Mouse (Mus musculus): Measurements from ENCODE around the gene Gsk3b. TPM values are rescaled to one million over a fixed set of nuclear protein-coding genes. Genes with fewer than 3 reads are reported as not detected.
A peak's percentile ranks its signal among the peaks of the same experiment; 100 is the strongest.

Gsk3b gene
- total and polyA plus RNA-seq, 2 experiments from 2014 or later = 31.5 to 37.4 TPM

- Histone ChIP-seq H3K36me3 (replicated peaks; ENCODE audit: control insufficient read depth, insufficient read depth, low read length) (no peaks in the 10 kb centered on the region), H3K4me1 (ENCODE audit: control insufficient read depth, insufficient read depth) (no peaks in the 10 kb centered on the region), H3K9me3 (replicated peaks; ENCODE audit: control insufficient read depth, low read length) (no peaks in the 10 kb centered on the region), H3K27me3 (ENCODE audit: control insufficient read depth, insufficient read depth, low read length) (no peaks in the 10 kb centered on the region), H3K9ac (replicated peaks; ENCODE audit: low read depth, low read length) (no peak overlapping the region), H3K4me2 (ENCODE audit: low read depth, low read length) (no peak overlapping the region), H3K4me3 (ENCODE audit: low read depth, low read length) (no peak overlapping the region), H3K27ac (ENCODE audit: low read depth) (no peak overlapping the region)
- DNase-seq (ENCODE audit: low spot score) (no peak), ATAC-seq (ENCODE audit: insufficient read depth, low read depth) (no peak)
- TF ChIP-seq EP300 (IDR thresholded peaks at IDR 0.05; ENCODE audit: low read depth) (no peak), CTCF (IDR thresholded peaks at IDR 0.05; ENCODE audit: low read depth) (no peak)
- 33% methylated on average over 6 of the region's 6 CpGs for WGBS
These were observed 200.1 kb downstream of the Gsk3b start for GRCm38 (mm10) chr16:38288851-38289250.

DNA sequence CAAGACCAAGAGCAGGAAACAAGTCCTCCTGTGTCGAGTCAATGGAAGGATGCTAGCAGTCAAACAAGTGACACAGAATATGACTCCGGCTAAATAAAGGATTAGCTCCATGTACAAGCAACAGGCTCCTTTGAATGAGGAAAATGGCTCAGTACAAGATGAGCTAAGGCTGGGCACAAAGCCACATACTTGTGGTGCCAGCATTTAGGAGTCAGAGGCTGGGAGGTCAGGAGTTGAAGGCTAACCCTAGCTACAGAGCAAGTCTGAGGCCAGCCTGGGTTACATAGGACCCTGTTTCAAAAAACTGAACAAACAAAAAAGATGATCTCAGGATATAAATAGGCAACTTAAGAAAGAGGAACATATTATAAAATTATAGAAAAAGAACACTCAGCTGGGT is 201.3 kb downstream of the Gsk3b start:
- DNase-seq (ENCODE audit: low spot score) = no peak
- ATAC-seq (ENCODE audit: insufficient read depth, low read depth) = no peak
- Histone ChIP-seq H3K9ac (replicated peaks; ENCODE audit: low read depth, low read length) (no peak overlapping the region), H3K4me2 (ENCODE audit: low read depth, low read length) (no peak overlapping the region), H3K4me1 (ENCODE audit: control insufficient read depth, insufficient read depth) (no peaks in the 10 kb centered on the region), H3K36me3 (replicated peaks; ENCODE audit: control insufficient read depth, insufficient read depth, low read length) (no peaks in the 10 kb centered on the region), H3K27me3 (ENCODE audit: control insufficient read depth, insufficient read depth, low read length) (no peaks in the 10 kb centered on the region), H3K27ac (ENCODE audit: low read depth) (no peak overlapping the region), H3K4me3 (ENCODE audit: low read depth, low read length) (no peak overlapping the region), H3K9me3 (replicated peaks; ENCODE audit: control insufficient read depth, low read length) (no peaks in the 10 kb centered on the region)
- 39% methylated on average over 2 of the region's 2 CpGs for WGBS
- TF ChIP-seq CTCF (IDR thresholded peaks at IDR 0.05; ENCODE audit: low read depth) (no peak), EP300 (IDR thresholded peaks at IDR 0.05; ENCODE audit: low read depth) (no peak)

DNA sequence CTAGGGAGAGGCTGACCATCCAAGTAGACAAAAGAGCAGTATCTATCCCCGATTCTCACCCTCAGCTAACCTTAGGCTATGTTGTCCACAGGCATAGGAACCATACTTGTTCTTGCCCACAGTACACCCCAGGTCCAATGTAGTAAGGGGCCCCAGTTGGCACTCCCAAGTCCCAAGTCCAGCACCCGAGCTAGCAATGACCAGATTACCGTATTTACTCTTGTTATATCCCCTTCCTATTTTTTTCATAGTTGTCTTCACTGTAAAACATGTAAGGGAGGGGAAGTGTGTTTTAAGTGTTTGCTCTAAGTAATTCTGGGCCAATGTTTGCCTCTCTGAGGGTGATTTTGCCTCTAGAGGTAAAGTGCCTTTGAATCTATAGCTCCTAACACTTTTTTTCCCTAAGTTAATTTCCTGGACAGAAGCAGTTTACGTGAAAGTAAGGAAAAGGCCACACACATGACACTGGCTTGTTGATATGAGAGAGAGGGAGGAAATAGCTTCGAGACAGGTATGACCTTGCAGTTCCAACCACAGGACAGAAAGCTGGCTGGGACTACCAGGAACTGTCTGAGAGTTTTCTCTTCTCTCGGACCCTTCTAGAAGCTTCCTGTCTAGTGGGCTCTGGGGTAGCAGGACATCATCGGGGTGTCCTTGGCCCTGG is 206.0 kb downstream of the Gsk3b start, which contains the start of gene Nr1i2:
Gene Nr1i2 (minus strand): TSS at position 140 of the 664 bp plus-strand sequence.
- Histone ChIP-seq H3K27me3 (ENCODE audit: control insufficient read depth, insufficient read depth, low read length) (no peaks in the 10 kb centered on the region), H3K36me3 (replicated peaks; ENCODE audit: control insufficient read depth, insufficient read depth, low read length) (no peaks in the 10 kb centered on the region), H3K27ac (ENCODE audit: low read depth) (no peak within 1 kb of the TSS), H3K9me3 (replicated peaks; ENCODE audit: control insufficient read depth, low read length) (no peaks in the 10 kb centered on the region), H3K9ac (replicated peaks; ENCODE audit: low read depth, low read length) (no peak within 1 kb of the TSS), H3K4me1 (ENCODE audit: control insufficient read depth, insufficient read depth) (no peaks in the 10 kb centered on the region), H3K4me2 (ENCODE audit: low read depth, low read length) (no peak within 1 kb of the TSS), H3K4me3 (ENCODE audit: low read depth, low read length) (no peak within 1 kb of the TSS)
- DNase-seq (ENCODE audit: low spot score) (no peak), ATAC-seq (ENCODE audit: insufficient read depth, low read depth) (no peak)
- no peak for TF ChIP-seq CTCF (IDR thresholded peaks at IDR 0.05; ENCODE audit: low read depth)
- TF ChIP-seq EP300 (IDR thresholded peaks at IDR 0.05; ENCODE audit: low read depth) = no peak
- 50% methylated on average over 7 of the region's 7 CpGs for WGBS

DNA sequence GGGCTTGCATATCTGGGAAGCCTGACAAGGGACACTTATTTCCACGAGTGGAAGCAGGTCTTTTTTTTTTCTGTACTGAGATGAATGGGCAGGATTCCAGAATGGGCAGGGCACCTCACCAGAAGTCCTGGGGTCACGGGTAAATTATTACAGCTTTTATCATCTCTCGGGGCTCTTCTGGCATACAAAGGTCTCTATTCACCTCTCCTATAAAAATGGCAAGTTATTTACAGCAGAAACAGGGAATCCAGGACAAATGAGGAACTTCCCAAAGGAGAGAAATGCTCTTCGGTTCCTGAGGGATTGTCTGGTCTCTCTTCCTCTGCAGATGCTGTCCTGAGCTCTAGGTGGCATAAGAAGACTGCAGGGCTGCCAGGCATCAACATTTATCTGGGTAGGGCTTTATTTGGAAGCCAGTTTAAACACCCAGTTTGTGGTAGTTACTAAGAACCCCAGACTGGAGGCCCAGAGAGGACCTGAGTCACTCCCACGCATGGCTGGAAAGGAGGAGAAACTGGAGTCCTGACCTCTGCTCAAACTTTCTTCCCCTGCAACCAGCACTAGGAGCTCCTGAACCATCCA is 206.6 kb downstream of the Gsk3b start:
- Histone ChIP-seq H3K27me3 (ENCODE audit: control insufficient read depth, insufficient read depth, low read length) (no peaks in the 10 kb centered on the region), H3K4me1 (ENCODE audit: control insufficient read depth, insufficient read depth) (no peaks in the 10 kb centered on the region), H3K27ac (ENCODE audit: low read depth) (no peak overlapping the region), H3K9ac (replicated peaks; ENCODE audit: low read depth, low read length) (no peak overlapping the region), H3K4me3 (ENCODE audit: low read depth, low read length) (no peak overlapping the region), H3K36me3 (replicated peaks; ENCODE audit: control insufficient read depth, insufficient read depth, low read length) (no peaks in the 10 kb centered on the region), H3K4me2 (ENCODE audit: low read depth, low read length) (no peak overlapping the region), H3K9me3 (replicated peaks; ENCODE audit: control insufficient read depth, low read length) (no peaks in the 10 kb centered on the region)
- 30% methylated on average over 5 of the region's 5 CpGs for WGBS
- DNase-seq (ENCODE audit: low spot score) (no peak), ATAC-seq (ENCODE audit: insufficient read depth, low read depth) (no peak)
- peak; percentile 55 for TF ChIP-seq CTCF (IDR thresholded peaks at IDR 0.05; ENCODE audit: low read depth)
- TF ChIP-seq EP300 (IDR thresholded peaks at IDR 0.05; ENCODE audit: low read depth) = no peak

Other genes with a start within 250 kb of the Gsk3b start
- 3.7 and 8.4 TPM in 2 replicates for gene Gm36028, start 227.9 kb upstream of the Gsk3b start, total RNA-seq (2014; rRNA removed; ENCODE audit: low replicate concordance)
- 3.5 and 4.2 TPM in 2 replicates for gene Gm36028, start 227.9 kb upstream of the Gsk3b start, polyA plus RNA-seq (2015; fragmentation: Nextera tagmentation; extraction: Ambion mirVana)
- gene Lrrc58, start 220.6 kb upstream of the Gsk3b start, total RNA-seq (2014; rRNA removed; ENCODE audit: low replicate concordance) = 57.6 and 69.2 TPM in 2 replicates
- 23.7 and 24.2 TPM in 2 replicates for gene Lrrc58, start 220.6 kb upstream of the Gsk3b start, polyA plus RNA-seq (2015; fragmentation: Nextera tagmentation; extraction: Ambion mirVana)
- 0.34 and 0.93 TPM in 2 replicates for gene Gpr156, start 172.5 kb upstream of the Gsk3b start, total RNA-seq (2014; rRNA removed; ENCODE audit: low replicate concordance)
- gene Gpr156, start 172.5 kb upstream of the Gsk3b start, polyA plus RNA-seq (2015; fragmentation: Nextera tagmentation; extraction: Ambion mirVana) = 0.04 and 0.10 TPM in 2 replicates
- not detected in 2 replicates for gene Nr1i2, start 205.8 kb downstream of the Gsk3b start, total RNA-seq (2014; rRNA removed; ENCODE audit: low replicate concordance)
- gene Nr1i2, start 205.8 kb downstream of the Gsk3b start, polyA plus RNA-seq (2015; fragmentation: Nextera tagmentation; extraction: Ambion mirVana) = not detected in 2 replicates

All from heart, postnatal 0 days (tissue).